Mouse (Mus musculus) large intestine, adult 2 months (tissue): ENCODE measurements around the gene Dido1. TPM values are rescaled to one million over a fixed set of nuclear protein-coding genes. Genes with fewer than 3 reads are reported as not detected.

Experiments used
- DNase-seq: peaks from one replicate; pipeline ENCODE4 v3.0.0-alpha.2; 2012; ENCODE audit warnings: low read depth, low spot score
- WGBS: fragments of 180-500 bp; shearing (Covaris S2); methylation state at CpG from one replicate; pipeline ENCODE4 v1.1.7; 2018; 5-methylcytosine and 5-hydroxymethylcytosine counted together
- polyA plus RNA-seq: library from polyadenylated mRNA; depleted of rRNA; stranded (reverse); fragments of >200 nt; gene quantifications from 2 replicates; pipeline ENCODE4 v1.2.3, GENCODE M21; 2012; rRNA removed

Dido1 gene
- polyA plus RNA-seq, result 8.3 and 14.7 TPM in 2 replicates

GRCm38 (mm10) chr2:180709923-180710272, at the start of gene Dido1, which contains the start of gene Gid8:
Gene Dido1, minus strand, starts transcription at chr2:180709999.
Gene Gid8, plus strand, starts transcription at chr2:180710117.
- DNase-seq, result peak; percentile 94
- 2% methylated on average over 43 of the region's 43 CpGs for WGBS

GRCm38 (mm10) chr2:180758513-180759263, 48.9 kb upstream of the Dido1 start:
- 65% methylated on average over 15 of the region's 15 CpGs for WGBS
- DNase-seq, result no peak

GRCm38 (mm10) chr2:180756786-180757185, 47.0 kb upstream of the Dido1 start:
- WGBS, result 37% methylated on average over 2 of the region's 2 CpGs
- DNase-seq, result no peak

- 6% methylated on average over 8 of the region's 8 CpGs for WGBS
- no peak for DNase-seq
Measured at GRCm38 (mm10) chr2:180755896-180756295, 46.1 kb upstream of the Dido1 start.

GRCm38 (mm10) chr2:180754976-180755688, 45.3 kb upstream of the Dido1 start:
- WGBS, result 75% methylated on average over 5 of the region's 5 CpGs
- DNase-seq, result no peak

GRCm38 (mm10) chr2:180748904-180749303, 39.1 kb upstream of the Dido1 start:
- DNase-seq, result no peak
- WGBS, result 29% methylated on average over 5 of the region's 5 CpGs

GRCm38 (mm10) chr2:180746569-180747192, 36.9 kb upstream of the Dido1 start:
- DNase-seq, result no peak
- 36% methylated on average over 5 of the region's 5 CpGs for WGBS

- WGBS, result 30% methylated on average over 17 of the region's 17 CpGs
- peak; percentile 46 for DNase-seq
Measured at GRCm38 (mm10) chr2:180745248-180745927, 35.6 kb upstream of the Dido1 start.

GRCm38 (mm10) chr2:180743321-180743720, 33.5 kb upstream of the Dido1 start:
- 87% methylated on average over 2 of the region's 2 CpGs for WGBS
- no peak for DNase-seq

- no peak for DNase-seq
- 83% methylated on average over 6 of the region's 6 CpGs for WGBS
Measured at GRCm38 (mm10) chr2:180742820-180743219, 33.0 kb upstream of the Dido1 start.

- 66% methylated on average over 7 of the region's 7 CpGs for WGBS
- no peak for DNase-seq
Measured at GRCm38 (mm10) chr2:180741421-180741820, 31.6 kb upstream of the Dido1 start.

- no peak for DNase-seq
- 45% methylated on average over 3 of the region's 3 CpGs for WGBS
Measured at GRCm38 (mm10) chr2:180740349-180740748, 30.6 kb upstream of the Dido1 start.

- no peak for DNase-seq
- WGBS, result 69% methylated on average over 2 of the region's 2 CpGs
Measured at GRCm38 (mm10) chr2:180737984-180738383, 28.2 kb upstream of the Dido1 start.

- WGBS, result 89% methylated on average over 7 of the region's 7 CpGs
- no peak for DNase-seq
Measured at GRCm38 (mm10) chr2:180735232-180735631, 25.4 kb upstream of the Dido1 start.

- DNase-seq, result no peak
- WGBS, result 32% methylated on average over 6 of the region's 6 CpGs
Measured at GRCm38 (mm10) chr2:180731984-180732383, 22.2 kb upstream of the Dido1 start.

GRCm38 (mm10) chr2:180731036-180731435, 21.2 kb upstream of the Dido1 start:
- DNase-seq, result no peak
- 51% methylated on average over 3 of the region's 3 CpGs for WGBS

GRCm38 (mm10) chr2:180727613-180728021, 17.8 kb upstream of the Dido1 start:
- WGBS, result 22% methylated on average over 4 of the region's 4 CpGs
- DNase-seq, result no peak

GRCm38 (mm10) chr2:180726658-180727442, 17.1 kb upstream of the Dido1 start:
- DNase-seq, result no peak
- 41% methylated on average over 6 of the region's 6 CpGs for WGBS
